8 mouse cellular contexts compared by ENCODE assay signal in the genomic region with DNA sequence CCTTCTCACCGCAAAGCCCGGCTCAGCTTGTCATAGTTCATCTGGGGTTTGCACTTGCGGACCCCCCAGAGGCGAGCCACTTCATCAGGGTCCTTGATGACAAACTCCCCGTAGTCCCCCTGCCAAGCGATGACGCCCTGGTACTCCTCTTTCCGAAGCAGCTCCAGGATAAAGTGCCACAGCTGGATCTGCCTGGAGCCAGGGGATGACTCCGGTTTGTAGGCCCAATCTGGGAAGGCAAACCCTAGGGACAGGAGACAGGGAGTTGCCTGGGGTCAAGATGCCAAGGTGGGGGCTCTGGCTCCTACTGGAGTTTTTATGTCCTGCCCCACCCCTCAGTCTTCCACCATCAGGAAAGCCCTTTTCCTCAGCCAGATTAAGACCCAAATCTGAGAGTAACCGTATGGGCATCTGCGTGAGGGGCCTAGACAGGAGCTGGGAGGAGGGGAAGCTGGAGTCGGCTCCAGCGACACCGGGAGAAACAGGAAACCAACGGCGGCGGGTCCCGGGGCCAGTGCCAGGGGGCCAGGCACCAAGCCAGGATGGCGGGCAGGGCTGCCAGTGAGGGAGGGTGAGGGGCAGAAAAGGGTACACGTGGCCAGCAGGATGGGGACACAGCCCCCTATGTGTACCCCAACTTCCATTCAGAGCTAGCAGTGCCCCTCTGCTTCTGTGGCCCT. TPM values are rescaled to one million over a fixed set of nuclear protein-coding genes. Genes with fewer than 3 reads are reported as not detected.
DNase-seq lines count a peak whose midpoint lies in the region; ATAC-seq lines count a peak whose summit lies in the region.

No protein-coding gene starts in this region.

- H3K27ac ChIP-seq in embryonic facial prominence, embryonic 12.5 days: peak overlapping the region; percentile 99
- H3K27ac ChIP-seq in hindbrain, embryonic 11.5 days (ENCODE audit: low read depth, low read length): peak overlapping the region; percentile 36; the same call in 1 of the 2 replicates

- H3K4me1 ChIP-seq in embryonic facial prominence, embryonic 12.5 days: peaks cover 39% of the 10 kb centered on the region
- H3K4me1 ChIP-seq in hindbrain, embryonic 11.5 days (replicated peaks; ENCODE audit: control insufficient read depth, insufficient read depth, low read length): peaks cover 12% of the 10 kb centered on the region

- H3K36me3 ChIP-seq in embryonic facial prominence, embryonic 12.5 days: peaks cover 37% of the 10 kb centered on the region
- no peaks in the 10 kb centered on the region for H3K36me3 ChIP-seq in hindbrain, embryonic 11.5 days (ENCODE audit: control insufficient read depth, insufficient read depth, low read length)

- no peaks in the 10 kb centered on the region for H3K27me3 ChIP-seq in embryonic facial prominence, embryonic 12.5 days
- no peaks in the 10 kb centered on the region for H3K27me3 ChIP-seq in hindbrain, embryonic 11.5 days (ENCODE audit: control insufficient read depth, insufficient read depth, low read length)

- H3K4me2 ChIP-seq in embryonic facial prominence, embryonic 12.5 days (replicated peaks): peak overlapping the region; percentile 97
- H3K4me2 ChIP-seq in hindbrain, embryonic 11.5 days (replicated peaks; ENCODE audit: low read depth, low read length): 0 out of 2 replicates have a peak overlapping the region, but pooled peaks have one; percentile 5

- 52% methylated on average over 20 of the region's 20 CpGs for WGBS in embryonic facial prominence, embryonic 12.5 days
- 83% methylated on average over 20 of the region's 20 CpGs for WGBS in hindbrain, embryonic 11.5 days

- no peak for ATAC-seq in embryonic facial prominence, embryonic 12.5 days (ENCODE audit: insufficient number of reproducible peaks, insufficient read depth, low FRiP score, low TSS enrichment)
- ATAC-seq in hindbrain, embryonic 11.5 days (ENCODE audit: low FRiP score): no peak
- ATAC-seq in granulocyte monocyte progenitor cell, adult 5-6 weeks (replicated peaks; ENCODE audit: poor library complexity, severe bottlenecking): no peak

- H3K9ac ChIP-seq in embryonic facial prominence, embryonic 12.5 days: peak overlapping the region; percentile 81
- no peak overlapping the region for H3K9ac ChIP-seq in hindbrain, embryonic 11.5 days (ENCODE audit: low read depth, low read length)

- peak; percentile 57 for DNase-seq in ovary, postnatal 36 days (ENCODE audit: low spot score)
- no peak for DNase-seq in ovary, adult 18-20 months (ENCODE audit: low spot score)
- no peak for DNase-seq in hindbrain, embryonic 11.5 days (ENCODE audit: low spot score)
- peak; percentile 72 to 75 for DNase-seq in layer of hippocampus, postnatal 25 days (ENCODE audit: extremely low spot score in 1 of 2, low spot score in 1 of 2)
- DNase-seq in lung, postnatal 36 days: peak; percentile 76
- no peak for DNase-seq in ovary, postnatal 10 days (ENCODE audit: low spot score)

- H3K9me3 ChIP-seq in embryonic facial prominence, embryonic 12.5 days: no peaks in the 10 kb centered on the region
- H3K9me3 ChIP-seq in hindbrain, embryonic 11.5 days (ENCODE audit: control insufficient read depth, low read length): no peaks in the 10 kb centered on the region

- H3K4me3 ChIP-seq in embryonic facial prominence, embryonic 12.5 days: peak overlapping the region; percentile 72
- H3K4me3 ChIP-seq in hindbrain, embryonic 11.5 days (ENCODE audit: low read depth, low read length): 0 out of 2 replicates have a peak overlapping the region, but pooled peaks have one; percentile 16

RNA-seq across cellular contexts. Expression of gene Erf, which starts 4.3 kb away (rescaled TPM):
- 20.0 and 20.8 TPM in 2 replicates for polyA plus RNA-seq in embryonic facial prominence, embryonic 12.5 days (2016; fragmentation: Nextera tagmentation; extraction: Ambion mirVana)
- polyA plus RNA-seq in hindbrain, embryonic 11.5 days (2014; fragmentation: Nextera tagmentation; extraction: Ambion mirVana): 12.8 and 14.2 TPM in 2 replicates
- total RNA-seq in layer of hippocampus, postnatal 25 days (2021): 10 to 100 TPM; 44.4 to 51.1 TPM
- 10.5 and 10.7 TPM in 2 replicates for total RNA-seq in granulocyte monocyte progenitor cell, adult 5-6 weeks (2014; fragmentation: Nextera tagmentation)
- 5.3 and 6.0 TPM in 2 replicates for total RNA-seq in granulocyte monocyte progenitor cell, adult 5-6 weeks (2017)

RNA-seq across cellular contexts. Expression of gene Gsk3a, which starts 8.6 kb away (rescaled TPM):
- polyA plus RNA-seq in embryonic facial prominence, embryonic 12.5 days (2016; fragmentation: Nextera tagmentation; extraction: Ambion mirVana): 15.9 and 17.4 TPM in 2 replicates
- polyA plus RNA-seq in hindbrain, embryonic 11.5 days (2014; fragmentation: Nextera tagmentation; extraction: Ambion mirVana): 14.1 and 16.1 TPM in 2 replicates
- total RNA-seq in layer of hippocampus, postnatal 25 days (2021): 100 to 1,000 TPM; 195 to 200 TPM
- total RNA-seq in granulocyte monocyte progenitor cell, adult 5-6 weeks (2014; fragmentation: Nextera tagmentation): 76.4 and 110 TPM in 2 replicates
- 41.8 and 45.8 TPM in 2 replicates for total RNA-seq in granulocyte monocyte progenitor cell, adult 5-6 weeks (2017)

RNA-seq across cellular contexts. Expression of gene Cic, which starts 21.3 kb away (rescaled TPM):
- 45.7 and 47.0 TPM in 2 replicates for polyA plus RNA-seq in embryonic facial prominence, embryonic 12.5 days (2016; fragmentation: Nextera tagmentation; extraction: Ambion mirVana)
- polyA plus RNA-seq in hindbrain, embryonic 11.5 days (2014; fragmentation: Nextera tagmentation; extraction: Ambion mirVana): 25.4 and 39.0 TPM in 2 replicates
- total RNA-seq in layer of hippocampus, postnatal 25 days (2021): 100 to 1,000 TPM; 176 to 220 TPM
- total RNA-seq in granulocyte monocyte progenitor cell, adult 5-6 weeks (2014; fragmentation: Nextera tagmentation): 130 and 136 TPM in 2 replicates
- total RNA-seq in granulocyte monocyte progenitor cell, adult 5-6 weeks (2017): 25.1 and 31.3 TPM in 2 replicates

RNA-seq across cellular contexts. Expression of gene Zfp526, which starts 25.0 kb away (rescaled TPM):
- 2.9 and 3.0 TPM in 2 replicates for polyA plus RNA-seq in embryonic facial prominence, embryonic 12.5 days (2016; fragmentation: Nextera tagmentation; extraction: Ambion mirVana)
- polyA plus RNA-seq in hindbrain, embryonic 11.5 days (2014; fragmentation: Nextera tagmentation; extraction: Ambion mirVana): 2.9 and 3.9 TPM in 2 replicates
- total RNA-seq in layer of hippocampus, postnatal 25 days (2021): 10 to 100 TPM; 10.5 to 12.4 TPM
- 9.8 and 10.0 TPM in 2 replicates for total RNA-seq in granulocyte monocyte progenitor cell, adult 5-6 weeks (2014; fragmentation: Nextera tagmentation)
- 4.9 and 5.2 TPM in 2 replicates for total RNA-seq in granulocyte monocyte progenitor cell, adult 5-6 weeks (2017)

RNA-seq across cellular contexts. Expression of gene Dedd2, which starts 25.8 kb away (rescaled TPM):
- polyA plus RNA-seq in embryonic facial prominence, embryonic 12.5 days (2016; fragmentation: Nextera tagmentation; extraction: Ambion mirVana): 13.7 and 14.9 TPM in 2 replicates
- 7.3 and 8.5 TPM in 2 replicates for polyA plus RNA-seq in hindbrain, embryonic 11.5 days (2014; fragmentation: Nextera tagmentation; extraction: Ambion mirVana)
- total RNA-seq in layer of hippocampus, postnatal 25 days (2021): 10 to 100 TPM; 24.0 to 26.4 TPM
- 13.5 and 22.0 TPM in 2 replicates for total RNA-seq in granulocyte monocyte progenitor cell, adult 5-6 weeks (2014; fragmentation: Nextera tagmentation)
- 16.9 and 18.4 TPM in 2 replicates for total RNA-seq in granulocyte monocyte progenitor cell, adult 5-6 weeks (2017)

Comparison
In these comparisons a context has a peak if more than half of its experiments do, and no peak if none do; other contexts are left out.
1. DNase-seq: peak in ovary, postnatal 36 days (single experiment), layer of hippocampus, postnatal 25 days (2 of 2) and lung, postnatal 36 days (single experiment); none in ovary, adult 18-20 months (single experiment), hindbrain, embryonic 11.5 days (single experiment) and ovary, postnatal 10 days (single experiment).